ENCODE assay signal across 13 mouse cellular contexts in the genomic region with DNA sequence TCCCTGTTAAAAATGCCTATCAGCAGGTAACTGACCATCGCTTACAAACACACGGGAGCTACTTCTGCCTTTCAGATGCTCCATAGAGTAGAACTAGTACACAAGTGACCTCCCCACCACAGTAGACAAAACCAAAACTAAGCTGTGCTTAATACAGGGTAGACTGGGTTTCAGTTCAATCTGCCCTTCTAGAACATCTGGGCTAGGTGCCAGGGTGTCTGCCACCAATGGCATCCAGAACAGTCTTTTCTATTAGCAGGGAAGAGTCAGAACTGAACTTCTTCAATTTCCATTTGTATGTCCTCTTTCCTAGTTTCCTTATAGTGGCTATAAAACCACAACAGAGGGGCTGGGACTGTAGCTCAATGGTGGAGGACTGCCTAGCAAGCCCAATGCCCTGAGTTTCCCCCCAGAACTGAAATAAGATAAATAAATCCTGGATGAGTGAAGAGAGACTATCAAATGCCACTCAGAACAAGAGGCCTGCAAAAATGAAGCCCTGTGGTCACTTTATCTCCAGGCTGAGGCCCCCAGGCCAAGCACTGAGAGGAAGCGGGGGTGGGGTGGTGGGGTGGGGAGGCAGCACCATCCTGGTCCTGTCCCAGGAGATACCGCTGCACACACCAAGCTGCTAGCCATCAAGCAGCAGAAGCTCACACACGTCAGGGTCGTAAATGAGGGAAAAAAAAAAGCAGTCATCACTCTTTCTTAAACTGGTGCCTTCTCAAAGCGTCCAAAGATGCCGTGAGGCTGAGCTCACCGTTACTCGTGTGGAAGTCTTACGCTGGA. TPM values are rescaled to one million over a fixed set of nuclear protein-coding genes. Genes with fewer than 3 reads are reported as not detected.
DNase-seq lines count a peak whose midpoint lies in the region; ATAC-seq lines count a peak whose summit lies in the region.
"Had no signal": no experiment of that assay in that cellular context is flagged by ENCODE, and none has a peak within 500 bp of the region (broad histone marks: within the 10 kb centered on the region; RNA-seq: fewer than 3 reads in every experiment).

No protein-coding gene starts in this region.

- DNase-seq in heart, adult 18-20 months, result peak; percentile 36 to 37
- no peak for DNase-seq in heart, postnatal 25 days (ENCODE audit: low spot score)
- DNase-seq in lung, postnatal 36 days, result peak; percentile 11
- no peak for DNase-seq in lung, postnatal 4 days
- no peak for DNase-seq in frontal cortex, adult 2 months (ENCODE audit: extremely low spot score in 1 of 2, low spot score in 1 of 2)
- DNase-seq in frontal cortex, postnatal 10 days (ENCODE audit: low spot score in 2 of 2), result no peak
- DNase-seq: cerebellum, postnatal 36 days; kidney, adult 9 months; spleen, adult 18-20 months had no signal

- H3K4me3 ChIP-seq in intestine, embryonic 16.5 days (ENCODE audit: low read length), result no peak overlapping the region
- no peak overlapping the region for H3K4me3 ChIP-seq in stomach, embryonic 15.5 days (replicated peaks)
- H3K4me3 ChIP-seq: limb, embryonic 10.5 days had no signal

- WGBS in intestine, embryonic 16.5 days, result 60% methylated on average over 11 of the region's 11 CpGs
- WGBS in stomach, embryonic 15.5 days, result 62% methylated on average over 11 of the region's 11 CpGs

- peaks cover 6% of the 10 kb centered on the region for H3K36me3 ChIP-seq in intestine, embryonic 16.5 days (ENCODE audit: control insufficient read depth, insufficient read depth, low read length)
- 0 out of 2 replicates have a peak, but pooled peaks cover 3% of the 10 kb centered on the region for H3K36me3 ChIP-seq in stomach, embryonic 15.5 days

- H3K27ac ChIP-seq in intestine, embryonic 16.5 days (ENCODE audit: low read length), result peak overlapping the region; percentile 43
- peak overlapping the region; percentile 36; the same call in 1 of the 2 replicates for H3K27ac ChIP-seq in stomach, embryonic 15.5 days
- H3K27ac ChIP-seq: limb, embryonic 10.5 days; macrophage had no signal

- H3K4me2 ChIP-seq in intestine, embryonic 16.5 days (ENCODE audit: low read depth, low read length), result no peak overlapping the region
- no peak overlapping the region for H3K4me2 ChIP-seq in stomach, embryonic 15.5 days

- H3K9ac ChIP-seq in intestine, embryonic 16.5 days (ENCODE audit: low read depth, low read length), result no peak overlapping the region
- no peak overlapping the region for H3K9ac ChIP-seq in stomach, embryonic 15.5 days

- intact Hi-C loops in heart, postnatal 25 days (cut with DNase I), result no loop called here

- 0 out of 2 replicates have a peak, but pooled peaks cover 5% of the 10 kb centered on the region for H3K4me1 ChIP-seq in intestine, embryonic 16.5 days (ENCODE audit: control insufficient read depth, insufficient read depth, low read length)
- H3K4me1 ChIP-seq in stomach, embryonic 15.5 days, result no peaks in the 10 kb centered on the region

- no peaks in the 10 kb centered on the region for H3K27me3 ChIP-seq in intestine, embryonic 16.5 days (replicated peaks; ENCODE audit: control insufficient read depth, insufficient read depth, low read length)
- H3K27me3 ChIP-seq in stomach, embryonic 15.5 days (replicated peaks), result no peaks in the 10 kb centered on the region

- ATAC-seq in intestine, embryonic 16.5 days, result no peak
- no peak for ATAC-seq in stomach, embryonic 15.5 days (ENCODE audit: insufficient read depth, low FRiP score, low read depth)

- no peaks in the 10 kb centered on the region for H3K9me3 ChIP-seq in intestine, embryonic 16.5 days (ENCODE audit: control insufficient read depth, low read length)
- H3K9me3 ChIP-seq in stomach, embryonic 15.5 days, result no peaks in the 10 kb centered on the region
- H3K9me3 ChIP-seq: limb, embryonic 10.5 days had no signal

RNA-seq across cellular contexts. Expression of a gene that starts 35.6 kb away (rescaled TPM):
- 10 to 100 TPM; 82.6 to 85.7 TPM for total RNA-seq in heart, adult 18-20 months (2021)
- total RNA-seq in heart, postnatal 25 days (2021), result 10 to 100 TPM; 75.5 to 82.9 TPM
- polyA plus RNA-seq in intestine, embryonic 16.5 days (2015; fragmentation: Nextera tagmentation; extraction: Ambion mirVana), result 188 and 199 TPM in 2 replicates
- polyA plus RNA-seq in stomach, embryonic 15.5 days (2015; fragmentation: Nextera tagmentation; extraction: Ambion mirVana), result 240 and 242 TPM in 2 replicates
- 113 and 114 TPM in 2 replicates for polyA plus RNA-seq in frontal cortex, adult 2 months (2012; rRNA removed)

Comparison
In these comparisons a context has a peak if more than half of its experiments do, and no peak if none do; other contexts are left out.
1. DNase-seq: peak in heart, adult 18-20 months (2 of 2) and lung, postnatal 36 days (single experiment); none in heart, postnatal 25 days (single experiment), lung, postnatal 4 days (0 of 2), frontal cortex, adult 2 months (0 of 2) and frontal cortex, postnatal 10 days (0 of 2).